Mouse (Mus musculus) embryo, embryonic 11.5 days (tissue): ENCODE measurements at regions not wholly inside any gene's neighbourhood (a gene's known extent, or its start where the extent isn't known, plus 50 kb on each side); places are given as distances from the start of the nearest gene placed in this dataset.
A peak's percentile ranks its signal among the peaks of the same experiment; 100 is the strongest.

ENCODE experiments used
- DNase-seq: peaks from one replicate; pipeline ENCODE4 v3.0.0-alpha.2; 2012; ENCODE audit warnings: low read depth, low spot score

- peak; percentile 40 for DNase-seq
These were observed 107.5 kb downstream of the Gm45692 start for GRCm38 (mm10) chr8:26226612-26227528.

DNA sequence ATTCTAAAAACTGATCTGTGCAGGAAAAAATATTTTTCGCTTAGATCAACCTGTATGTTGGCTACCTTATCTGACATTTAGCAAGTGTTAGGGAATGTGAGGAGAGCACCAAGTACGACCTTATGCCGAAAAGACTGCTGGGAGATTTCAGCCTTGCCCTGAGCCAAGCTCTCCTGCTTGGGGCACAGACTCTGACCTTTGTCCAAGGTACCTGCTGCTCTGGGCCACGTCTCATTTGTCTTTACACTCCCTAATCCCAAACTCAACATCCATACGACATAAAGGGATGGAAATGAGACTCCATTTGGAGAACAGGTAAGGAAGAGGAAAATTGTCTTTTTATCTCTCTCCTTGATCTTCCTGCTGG, 108.2 kb downstream of the Gm45692 start:
- no peak for DNase-seq

DNA sequence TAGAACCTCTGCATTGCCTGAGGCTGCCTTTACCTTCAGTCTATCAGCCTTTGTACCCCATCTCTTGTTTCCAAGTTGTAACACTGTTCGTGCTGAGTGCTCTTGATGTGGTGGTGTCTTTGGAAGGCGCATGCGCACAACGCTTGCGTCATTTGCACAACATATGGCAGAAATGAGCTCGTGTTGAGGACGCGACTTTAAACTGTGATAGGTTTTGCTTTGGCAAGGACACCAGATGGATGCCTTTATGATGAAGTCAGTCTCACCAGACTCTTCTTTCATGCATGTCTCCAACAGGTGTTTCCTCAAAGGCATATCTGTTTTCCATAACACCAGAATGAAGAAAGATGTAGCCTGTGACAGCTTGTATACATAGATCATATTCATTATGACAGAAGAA, 110.2 kb downstream of the Gm45692 start:
- DNase-seq: no peak

DNA sequence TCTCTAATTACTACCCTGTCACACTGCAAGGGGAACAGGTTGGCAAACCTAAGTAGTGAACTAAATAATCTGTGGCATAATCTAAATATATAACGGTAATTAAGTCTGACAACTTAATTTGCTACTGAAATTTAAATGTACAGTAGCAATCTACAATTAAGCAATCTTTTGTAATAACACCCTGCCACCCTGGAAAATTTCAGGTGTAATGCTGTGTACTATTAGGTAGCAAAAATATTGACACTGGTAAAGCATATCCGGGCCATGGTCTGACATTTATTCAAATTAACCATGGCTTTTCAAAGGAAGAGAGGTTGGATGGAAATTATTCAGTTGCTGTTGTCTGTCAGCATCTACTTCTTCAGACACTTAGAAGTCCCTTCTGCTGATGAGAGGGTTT, 119.7 kb downstream of the Gm45692 start:
- DNase-seq: no peak

- DNase-seq: no peak
These were observed 120.3 kb downstream of the Gm45692 start for GRCm38 (mm10) chr8:26239604-26240003.

- no peak for DNase-seq
These were observed 124.4 kb downstream of the Gm45692 start for GRCm38 (mm10) chr8:26243743-26244142.

DNA sequence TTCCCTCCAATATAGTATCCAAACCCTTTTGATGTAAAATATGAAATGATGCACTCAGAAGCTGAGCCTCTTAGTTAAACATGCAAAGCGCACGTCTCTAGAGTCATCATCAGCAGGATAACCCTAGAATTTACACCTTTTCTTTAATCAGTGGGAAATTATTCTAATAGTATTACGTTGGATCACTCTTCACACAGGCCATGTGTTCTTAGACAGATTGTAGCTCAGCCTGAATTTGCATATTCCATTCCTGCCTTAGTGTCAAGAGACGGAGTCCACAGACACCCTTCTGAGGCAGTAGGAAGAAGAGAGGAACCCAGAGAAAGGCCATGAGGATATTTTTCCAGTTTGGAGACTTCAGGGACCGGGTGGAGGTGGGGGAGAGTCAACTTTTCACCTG, 125.0 kb downstream of the Gm45692 start:
- no peak for DNase-seq

GRCm38 (mm10) chr8:26255191-26255669, 135.9 kb downstream of the Gm45692 start:
- DNase-seq: no peak

DNA sequence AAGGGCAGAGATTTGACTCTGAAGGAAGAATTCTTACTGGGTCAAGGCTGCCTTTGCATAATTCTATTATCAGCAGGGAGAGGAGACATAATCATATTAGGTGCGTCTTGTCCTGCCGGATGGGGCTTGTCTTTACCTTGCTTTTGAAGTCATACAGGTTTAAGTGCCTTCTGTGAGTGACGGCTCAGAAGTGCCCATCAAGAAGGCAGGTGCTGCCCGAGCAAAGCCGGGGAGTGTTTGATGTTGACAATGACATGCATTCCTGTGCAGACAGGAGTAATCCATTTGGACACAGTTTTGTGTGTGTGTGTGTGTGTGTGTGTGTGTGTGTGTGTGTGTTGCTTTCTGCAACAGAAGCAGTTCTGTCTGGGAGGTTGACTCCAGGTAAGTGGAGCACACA, 141.0 kb downstream of the Gm45692 start:
- DNase-seq: no peak

- DNase-seq: no peak
These were observed 143.2 kb downstream of the Gm45692 start for GRCm38 (mm10) chr8:26262536-26262935.

DNA sequence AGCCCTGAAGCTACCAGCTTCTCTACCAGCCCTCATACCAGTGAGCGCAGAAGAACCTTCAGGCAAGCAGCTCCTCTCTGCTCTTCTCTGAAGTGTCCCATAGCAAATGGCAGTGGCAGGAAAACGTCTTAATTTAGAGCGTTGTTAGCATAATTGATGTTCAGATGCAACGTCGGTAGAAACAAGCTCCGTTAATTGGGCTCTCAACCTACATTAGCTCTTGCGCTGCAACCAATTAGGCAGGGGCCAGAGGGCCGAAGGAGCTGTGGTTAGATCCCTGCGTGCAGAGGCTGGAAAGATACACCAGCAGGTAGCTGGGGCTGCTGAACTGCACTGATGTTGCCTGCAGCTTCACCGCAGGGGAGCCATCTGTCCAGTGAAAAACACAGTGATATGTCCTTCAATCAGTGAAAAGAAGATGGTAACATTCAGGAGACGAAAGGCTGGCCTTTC, 145.6 kb downstream of the Gm45692 start:
- DNase-seq: no peak

DNA sequence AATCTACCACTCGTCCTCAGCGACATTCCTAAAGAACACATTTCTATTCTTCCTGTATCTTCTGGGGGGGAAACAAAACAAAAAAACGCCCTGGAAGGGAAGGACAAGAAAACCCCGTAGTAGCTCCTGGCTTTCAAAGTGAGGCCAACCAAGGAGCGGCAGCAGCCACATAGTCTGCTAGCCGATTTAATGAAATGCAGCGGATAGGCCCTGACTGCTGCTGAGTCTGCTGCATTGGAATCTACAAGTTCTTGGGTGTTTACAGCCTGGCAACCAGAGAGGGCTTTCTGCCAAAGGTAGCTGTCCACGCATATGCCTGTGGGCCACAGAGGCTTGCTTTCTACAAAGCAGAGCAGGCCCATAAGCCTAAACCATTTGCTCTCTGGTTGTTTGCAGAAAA, 146.0 kb downstream of the Gm45692 start:
- no peak for DNase-seq

DNA sequence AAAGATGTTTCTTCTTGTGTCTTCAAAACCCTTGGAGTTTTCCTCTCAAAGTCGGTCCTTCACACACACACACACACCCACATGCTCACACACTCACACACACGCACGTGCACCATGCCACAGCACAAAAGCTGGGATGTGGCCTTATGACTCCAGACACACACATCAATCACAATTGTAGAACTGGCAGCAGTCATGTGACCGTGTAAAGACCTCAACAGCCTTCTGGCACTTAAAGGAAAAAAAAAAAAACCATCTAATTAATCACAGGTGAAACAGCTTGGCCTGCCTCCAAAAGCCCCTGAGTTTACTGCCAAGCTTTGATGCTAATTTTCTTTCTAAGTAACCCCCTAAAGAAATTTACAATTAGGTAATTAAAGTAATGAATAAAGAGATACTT, 147.1 kb downstream of the Gm45692 start:
- DNase-seq: no peak

- no peak for DNase-seq
These were observed 148.2 kb downstream of the Gm45692 start for GRCm38 (mm10) chr8:26267569-26267968.

DNA sequence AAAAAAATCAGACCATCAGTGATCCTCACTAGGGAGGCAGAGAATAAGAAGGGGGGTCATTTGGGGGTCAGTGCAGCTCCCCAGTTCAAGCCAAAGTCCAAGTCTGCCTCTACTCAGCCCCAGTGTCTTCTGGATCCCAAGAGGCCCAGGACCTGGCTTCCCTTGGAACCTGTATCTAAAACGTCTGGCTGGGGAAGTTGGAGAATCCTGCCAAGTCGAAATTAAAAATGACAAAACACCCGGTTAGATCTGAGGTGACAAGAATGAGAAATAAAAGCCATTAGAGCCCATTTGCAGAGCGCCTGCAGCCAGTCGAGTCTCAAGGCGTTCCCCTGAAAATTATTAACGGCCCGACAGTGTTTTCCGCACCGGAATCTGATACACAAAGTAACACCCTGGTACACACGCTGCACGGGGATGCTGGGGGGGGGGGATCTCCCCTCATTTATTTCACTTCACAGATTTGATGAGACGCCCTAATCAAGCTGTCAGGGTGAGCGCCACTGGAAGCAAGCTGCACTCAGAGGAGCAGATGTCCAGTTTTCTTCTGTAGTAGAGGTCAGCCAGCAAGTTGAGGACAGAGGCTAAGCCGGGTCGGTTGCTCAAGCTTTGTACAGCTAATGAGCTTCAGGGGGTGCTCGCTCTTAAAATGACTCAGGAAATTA, 149.5 kb downstream of the Gm45692 start:
- no peak for DNase-seq

GRCm38 (mm10) chr8:26272110-26272509, 152.8 kb downstream of the Gm45692 start:
- DNase-seq: no peak

DNA sequence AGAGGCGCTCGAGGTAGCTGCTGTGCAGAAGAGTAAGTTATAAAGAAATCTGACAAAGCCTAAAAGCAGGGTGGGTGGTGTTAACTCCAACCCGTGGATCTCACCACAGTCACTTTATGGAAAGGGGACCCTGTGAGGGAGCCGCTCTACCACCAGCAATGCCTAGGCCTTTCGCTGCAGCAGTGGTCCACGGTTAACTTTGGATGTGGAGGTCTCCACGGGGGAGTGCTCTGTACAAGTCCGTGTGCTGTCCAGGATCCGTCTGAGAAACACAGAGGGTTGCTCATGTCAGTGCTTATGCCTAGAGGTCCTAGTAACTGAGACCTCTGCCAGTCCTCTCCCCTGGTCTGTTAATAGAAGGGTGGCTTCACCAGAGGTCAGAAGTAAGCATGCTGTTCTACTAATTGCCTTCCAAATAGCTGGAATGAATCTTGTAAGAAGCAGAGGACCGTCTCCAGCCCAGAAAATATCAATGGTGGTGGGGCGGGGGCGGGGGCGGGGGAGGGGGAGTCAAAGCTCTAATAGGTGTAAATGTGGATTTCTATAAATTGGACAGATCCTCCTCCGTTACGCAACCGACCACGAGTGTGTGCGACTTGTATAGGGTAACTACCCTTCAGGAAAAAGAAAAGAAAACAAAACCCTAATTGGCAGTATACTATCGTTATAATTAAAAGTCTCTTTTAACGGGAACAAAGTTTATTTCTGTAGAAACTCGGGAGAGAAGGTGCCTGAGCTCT, 153.5 kb downstream of the Gm45692 start:
- no peak for DNase-seq

- DNase-seq: no peak
These were observed 154.1 kb downstream of the Gm45692 start for GRCm38 (mm10) chr8:26273415-26273760.

- no peak for DNase-seq
These were observed 154.5 kb downstream of the Gm45692 start for GRCm38 (mm10) chr8:26273792-26274191.

GRCm38 (mm10) chr8:26274481-26274880, 155.1 kb downstream of the Gm45692 start:
- DNase-seq: no peak

GRCm38 (mm10) chr8:26282156-26282935, 163.0 kb downstream of the Gm45692 start:
- no peak for DNase-seq
